Mouse (Mus musculus) gastrocnemius, postnatal 25 days (tissue): ENCODE results near the gene Gusb. TPM values are rescaled to one million over a fixed set of nuclear protein-coding genes. Genes with fewer than 3 reads are reported as not detected.
"Not testable (repeated sequence)": the region's sequence is repeated elsewhere in the genome, so short reads cannot be mapped to it uniquely, and the experiment has no call there.

Experiments used
- DNase-seq: peaks from one replicate; pipeline ENCODE4 v3.0.0; 2022
- long read RNA-seq, 2 experiments: library from polyadenylated mRNA; stranded (forward); transcript quantifications; one replicate each; pipeline ENCODE4 v2.0.0; 2021
- total RNA-seq, 2 experiments: library from RNA; stranded (reverse); gene quantifications; 1 replicate in 1 of 2; 2 replicates in 1 of 2; pipeline ENCODE4 v1.2.3; 2021

The Gusb gene
- total RNA-seq, result 10 to 100 TPM in 1 of 2 experiments, 1 to 10 TPM in 1; 9.2 to 14.7 TPM
- long read RNA-seq, experiment 1, transcript Gusb-201 (12 exons, 2,687 nt), result major isoform, 10 of 13 reads
- long read RNA-seq, experiment 1, partial matches to known transcripts, result 0 of 13 reads
- long read RNA-seq, experiment 1, other reads (novel, unspliced or antisense), result 2 of 13 reads
- long read RNA-seq, experiment 2, transcript Gusb-201 (12 exons, 2,687 nt), result major isoform, 13 of 16 reads
- long read RNA-seq, experiment 2, partial matches to known transcripts, result 1 of 16 reads
- long read RNA-seq, experiment 2, other reads (novel, unspliced or antisense), result 2 of 16 reads

DNA sequence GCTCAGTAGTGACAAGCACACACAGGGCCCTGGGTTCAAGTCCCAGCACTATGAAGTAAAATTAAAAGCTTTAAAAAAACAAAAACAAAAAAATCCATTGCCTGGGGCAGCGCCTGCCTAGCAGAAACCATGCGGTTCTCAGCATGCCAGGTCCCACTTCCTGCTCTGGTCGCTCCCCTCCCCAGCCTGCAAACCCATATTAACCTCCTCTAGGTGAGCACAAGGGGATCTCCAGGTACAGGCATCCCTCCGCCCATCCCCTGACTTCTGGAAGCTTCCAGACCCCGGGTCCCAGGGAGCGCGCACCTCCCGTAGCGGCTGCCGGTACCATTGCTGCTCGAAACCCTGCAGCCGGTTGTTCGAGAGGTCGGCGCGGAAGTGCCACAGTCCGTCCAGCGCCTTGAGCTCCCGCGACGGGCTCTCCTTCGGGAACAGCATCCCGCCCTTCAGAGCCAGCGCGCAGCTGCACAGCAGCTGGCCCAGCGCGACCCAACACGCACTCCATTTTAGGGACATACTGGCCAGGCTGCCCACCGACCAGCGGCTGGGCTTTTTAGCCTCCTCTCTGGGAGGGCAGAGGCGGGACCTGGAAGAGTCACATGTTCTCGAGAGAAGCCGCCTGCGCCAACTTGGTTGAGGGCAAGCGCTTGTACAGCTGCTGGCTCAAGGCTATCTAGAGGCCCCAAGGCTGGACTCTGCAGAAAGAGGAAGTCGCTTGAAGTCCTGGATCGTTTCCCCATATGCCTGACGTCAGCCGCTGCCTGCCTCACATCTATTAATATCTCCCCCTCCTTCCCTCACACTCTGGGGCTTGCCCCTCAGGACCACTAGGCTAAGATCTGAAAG, at the start of gene Gusb:
Gene Gusb, minus strand, starts transcription at position 749 of the 846 bp plus-strand sequence.
- peak; percentile 85 for DNase-seq

DNA sequence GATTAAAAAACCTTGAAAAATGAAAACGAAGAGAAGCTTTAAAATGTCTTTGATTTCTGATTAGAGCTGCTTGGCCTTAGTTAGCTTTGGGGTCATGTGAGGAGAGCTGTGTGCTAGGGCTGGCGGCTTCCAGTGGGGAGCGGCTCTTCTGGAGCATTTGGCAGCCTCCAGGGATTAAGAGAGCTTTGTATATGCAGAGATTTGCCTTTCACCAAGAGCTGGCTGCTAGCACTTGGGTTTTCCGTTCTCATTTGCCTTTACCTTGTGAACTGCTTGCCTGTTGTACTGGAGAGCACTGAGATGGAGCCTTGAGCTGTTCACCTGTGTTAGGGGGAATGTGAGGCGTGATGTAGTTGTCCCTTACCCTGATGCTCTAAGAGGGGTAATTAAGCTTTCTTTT, 49.7 kb upstream of the Gusb start:
- DNase-seq, result no peak

DNA sequence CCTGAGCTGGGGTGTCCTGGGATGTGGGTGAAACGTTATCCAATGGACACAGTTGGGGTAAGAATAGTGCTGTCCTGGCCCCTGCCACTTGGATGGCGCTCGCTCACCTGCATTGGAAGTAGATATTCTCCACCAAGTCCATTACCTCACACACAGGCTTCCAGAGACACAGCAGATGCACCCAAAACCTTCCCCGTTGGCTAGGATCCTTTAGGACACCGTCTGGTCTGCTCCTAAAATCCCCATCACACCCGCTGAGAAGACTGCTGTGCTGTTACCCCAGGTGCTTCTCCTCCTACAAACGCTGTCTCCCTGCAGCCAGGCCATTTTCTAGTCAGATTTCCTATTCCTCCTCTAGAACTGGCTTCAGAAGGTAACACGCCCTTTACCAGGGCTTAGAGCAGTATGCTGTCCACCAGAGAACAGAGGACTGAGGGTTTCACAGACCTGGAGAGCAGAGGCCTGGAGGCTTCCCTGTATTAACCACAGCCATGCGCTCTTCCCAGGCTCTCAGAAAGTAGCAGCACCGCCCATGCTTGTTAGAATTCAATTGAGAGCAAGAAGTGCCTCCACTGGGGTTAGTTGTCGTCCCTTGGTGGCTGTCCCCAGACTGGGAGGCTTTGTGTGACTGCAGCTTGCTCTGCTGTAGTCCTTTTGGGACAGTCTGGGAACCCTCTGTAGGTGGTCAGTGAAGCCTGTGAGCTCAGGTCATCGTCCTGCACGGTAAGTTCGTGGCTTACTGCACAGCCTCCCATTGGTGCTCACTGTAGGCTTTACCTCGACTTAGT, 48.4 kb upstream of the Gusb start:
- DNase-seq, result no peak

DNA sequence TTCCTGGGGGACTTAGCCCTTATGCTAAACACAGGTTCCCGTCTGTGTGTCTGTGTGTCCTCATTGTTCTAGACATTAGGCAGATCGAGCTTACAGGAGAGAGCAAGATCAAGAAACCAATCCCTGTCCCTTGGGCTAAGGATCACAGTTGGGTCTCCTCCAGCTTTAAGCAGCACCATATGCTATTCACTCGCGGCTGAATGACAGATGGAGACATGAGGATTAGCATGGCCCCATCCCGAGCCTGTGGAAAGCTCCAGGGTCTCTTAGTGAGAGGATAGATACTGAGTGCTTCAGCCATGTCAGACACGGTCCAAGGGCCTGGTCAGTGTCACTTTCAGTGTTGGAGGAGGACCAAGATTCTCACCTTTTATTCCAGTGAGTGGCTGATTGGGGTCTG, 47.6 kb upstream of the Gusb start:
- no peak for DNase-seq

DNA sequence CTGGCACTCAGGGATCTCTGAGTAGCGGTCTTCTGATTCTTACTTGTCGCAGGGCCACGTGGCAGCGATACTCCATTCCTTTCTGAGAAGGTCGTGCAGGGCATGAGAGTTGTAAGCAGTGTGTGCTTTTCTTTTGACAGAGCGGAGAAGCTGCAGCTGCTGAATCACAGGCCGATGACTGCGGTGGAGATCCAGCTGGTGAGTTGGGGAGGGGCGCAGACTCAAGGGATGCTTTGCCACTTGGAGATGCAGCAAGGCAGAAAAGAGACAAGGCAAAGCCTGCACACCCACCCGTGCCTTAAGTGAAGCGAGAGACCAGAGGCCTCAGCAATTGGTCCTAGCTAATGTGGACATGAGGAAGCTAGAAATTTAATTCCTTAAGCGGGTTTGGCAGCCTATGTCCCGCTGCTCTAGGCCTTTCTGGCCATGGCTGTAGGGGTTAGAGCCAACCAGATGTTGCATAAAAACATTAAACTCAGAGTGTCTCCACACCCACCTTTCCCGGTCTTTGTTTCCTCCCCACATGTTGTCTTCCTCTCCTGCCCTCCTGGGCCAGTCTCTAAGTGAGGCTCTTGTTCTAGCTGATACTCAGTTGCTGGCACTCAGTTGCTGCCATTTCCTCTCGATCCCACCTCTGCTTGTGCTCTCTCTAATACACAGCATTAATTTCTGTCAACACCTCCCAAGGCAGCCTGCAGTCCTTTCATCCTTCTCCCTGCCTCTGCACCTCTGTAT, 46.1 kb upstream of the Gusb start:
- DNase-seq, result peak; percentile 65

DNA sequence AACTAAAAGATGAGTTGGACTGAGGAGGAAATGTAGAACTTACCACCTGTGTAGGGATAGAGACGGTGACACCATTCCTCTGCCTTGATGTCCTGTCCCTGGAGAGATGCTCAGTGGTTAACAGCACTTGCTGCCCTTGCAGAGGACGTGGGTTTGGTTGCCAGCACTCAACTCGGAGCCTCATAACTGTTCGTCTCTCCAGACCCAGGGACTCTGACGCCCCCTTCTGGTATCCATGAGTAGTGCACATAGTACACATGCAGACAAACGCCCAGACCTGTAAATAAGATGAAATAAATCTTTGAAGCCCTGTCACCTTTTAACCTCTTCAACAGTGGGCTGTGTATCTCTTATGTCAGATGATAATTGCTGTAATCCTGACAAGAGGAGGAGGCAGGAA, 44.2 kb upstream of the Gusb start:
- DNase-seq, result no peak

DNA sequence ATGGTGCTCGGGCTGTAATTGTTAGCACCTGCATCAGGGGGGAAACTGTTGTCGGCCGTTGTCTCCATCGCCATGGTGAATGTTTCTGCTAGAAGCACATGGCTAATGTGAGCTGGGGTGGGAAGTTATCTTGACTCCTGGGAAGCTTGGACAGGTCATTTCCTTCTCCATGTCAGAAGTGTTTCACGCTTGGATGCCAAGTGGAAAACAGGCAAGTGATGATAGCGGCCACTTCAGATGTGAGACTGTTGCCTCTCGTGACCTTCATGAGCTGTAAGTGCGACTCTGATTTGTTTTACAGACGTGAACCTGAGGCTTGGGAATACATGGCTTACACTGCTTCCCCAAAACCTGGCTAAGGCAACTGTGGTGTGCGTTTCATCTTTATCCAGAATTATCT, 43.7 kb upstream of the Gusb start:
- DNase-seq, result no peak

DNA sequence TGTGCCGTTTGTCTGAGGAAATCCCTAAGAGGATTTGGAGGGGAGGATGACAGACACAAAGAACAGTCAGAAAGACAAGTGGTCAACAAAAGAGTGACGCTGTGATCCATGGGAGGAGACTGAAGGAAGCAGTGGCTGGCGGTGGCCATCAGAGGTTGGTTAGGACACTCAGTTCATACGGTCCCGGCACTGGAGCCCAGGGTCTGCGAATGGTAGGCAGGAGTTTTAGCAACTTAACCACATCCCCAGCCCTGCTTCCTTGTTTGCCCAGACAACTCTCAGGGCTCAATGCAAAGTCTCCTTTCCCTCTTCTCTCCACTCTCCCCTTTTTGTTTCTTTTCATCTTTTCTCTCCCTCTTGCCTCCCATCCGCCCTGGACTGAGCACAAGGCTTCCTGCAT, 43.3 kb upstream of the Gusb start:
- no peak for DNase-seq

DNA sequence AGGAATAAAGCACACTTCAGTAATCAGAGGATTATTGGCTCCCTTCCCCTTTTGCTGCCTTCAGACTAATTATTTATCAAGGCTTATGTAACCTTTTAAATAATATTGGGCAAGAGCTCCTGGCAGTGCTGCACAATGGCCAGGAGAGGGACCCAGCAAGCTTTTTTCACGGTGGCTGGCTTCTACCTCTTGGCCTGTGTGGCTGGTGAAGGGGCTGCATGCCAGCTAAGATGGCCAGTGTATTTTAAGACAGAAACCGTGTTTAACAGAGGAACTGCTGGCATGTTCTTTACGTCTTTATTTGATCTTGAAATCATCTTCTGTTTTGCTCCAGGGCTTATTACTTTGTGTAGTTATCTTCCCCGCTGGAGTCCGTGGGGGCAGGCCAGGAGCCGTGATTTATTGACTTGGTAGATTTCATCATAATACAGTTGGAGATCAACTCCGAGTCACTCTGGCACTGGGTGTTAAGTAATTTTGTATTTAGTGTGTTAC, 41.4 kb upstream of the Gusb start:
- peak; percentile 71 for DNase-seq

DNA sequence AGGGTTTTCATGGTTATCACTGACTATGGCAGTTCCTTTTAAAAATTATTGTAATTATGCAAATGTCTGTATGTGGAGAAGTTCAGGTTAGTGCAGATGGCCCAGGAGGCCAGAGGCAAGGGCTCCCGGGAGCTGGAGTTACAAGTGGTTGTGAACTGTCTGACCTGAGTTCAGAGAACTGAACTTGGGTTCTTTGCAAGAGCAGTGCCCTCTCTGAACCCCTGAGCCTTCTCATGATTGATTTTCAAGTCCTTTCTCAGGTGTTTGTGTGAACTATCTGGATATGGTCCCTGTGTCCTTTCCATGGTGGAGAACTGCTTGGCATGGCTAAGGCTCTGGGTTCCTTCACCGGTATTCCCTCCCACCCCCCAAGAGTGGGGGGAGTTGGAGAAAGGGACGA, 40.9 kb upstream of the Gusb start:
- no peak for DNase-seq

DNA sequence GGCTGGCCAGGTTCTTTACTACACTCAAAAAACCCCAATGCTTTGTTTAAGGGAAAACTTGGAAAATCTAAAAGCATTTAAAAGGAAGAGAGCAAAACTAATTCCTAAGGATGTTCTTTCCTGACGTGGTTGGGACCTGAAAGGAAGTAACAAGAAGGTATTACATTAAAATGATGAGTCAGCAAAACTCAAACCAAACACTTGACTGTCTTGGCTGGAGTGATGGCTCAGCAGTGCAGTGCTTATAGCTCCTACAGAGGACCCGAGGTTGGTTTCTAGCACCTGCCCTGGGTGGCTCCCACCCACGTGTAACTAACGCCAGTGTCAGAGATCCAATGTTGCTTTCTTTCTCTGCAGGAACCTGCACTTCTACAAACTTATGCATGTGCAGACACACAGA, 38.4 kb upstream of the Gusb start:
- no peak for DNase-seq

DNA sequence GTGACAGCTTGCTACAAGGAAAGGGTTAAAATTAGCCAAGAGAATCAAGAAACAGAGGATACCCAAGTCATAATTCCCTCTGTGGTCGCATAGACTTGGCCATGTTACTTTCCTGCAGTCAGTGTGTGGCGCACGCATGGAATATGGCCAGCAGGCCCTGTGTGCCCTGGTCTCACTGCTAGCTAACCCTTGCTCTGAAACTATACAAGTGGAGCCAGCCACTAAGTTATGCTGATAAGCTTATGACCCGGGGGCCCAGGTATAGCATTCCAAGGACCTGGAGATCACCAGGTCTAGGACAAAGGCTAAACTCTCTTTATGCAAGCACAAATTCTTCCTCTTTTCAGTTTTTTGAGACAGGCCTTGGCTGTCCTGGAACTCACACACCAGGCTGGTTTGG, 37.9 kb upstream of the Gusb start:
- DNase-seq, result no peak

DNA sequence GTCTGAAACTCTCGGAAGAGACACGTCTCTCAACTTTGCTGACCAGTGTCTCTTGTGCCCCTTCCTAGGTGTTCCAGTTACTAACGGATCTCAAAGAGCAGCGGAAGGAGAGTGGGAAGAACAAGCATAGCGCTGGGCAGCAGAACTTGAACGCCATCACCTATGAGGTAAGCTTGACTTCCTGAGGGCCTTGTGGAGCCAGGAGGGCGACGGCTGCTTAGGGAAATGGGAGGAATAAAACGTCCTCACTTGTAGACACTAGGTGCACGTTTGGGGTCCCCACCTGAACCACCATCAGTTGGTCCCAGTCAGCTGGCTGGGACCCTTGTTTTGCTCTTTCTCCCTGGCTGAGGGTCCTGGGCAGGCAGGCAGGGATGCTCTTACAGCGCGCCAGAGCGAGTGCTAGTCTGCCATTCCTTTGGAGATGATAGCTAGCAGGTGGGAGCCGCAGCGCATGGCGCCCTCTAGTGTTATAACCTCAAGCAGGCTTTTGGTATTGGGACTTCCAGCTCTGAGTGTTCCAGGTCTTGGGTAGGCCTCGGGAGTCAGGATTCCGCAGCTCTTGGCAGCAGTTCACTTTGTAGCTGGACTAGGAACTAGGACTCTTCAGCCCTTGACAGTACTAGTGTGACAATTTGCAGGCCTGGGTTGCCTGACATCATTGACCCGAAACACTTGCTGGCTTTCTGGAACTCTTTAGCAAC, 35.1 kb upstream of the Gusb start:
- DNase-seq, result peak; percentile 51

DNA sequence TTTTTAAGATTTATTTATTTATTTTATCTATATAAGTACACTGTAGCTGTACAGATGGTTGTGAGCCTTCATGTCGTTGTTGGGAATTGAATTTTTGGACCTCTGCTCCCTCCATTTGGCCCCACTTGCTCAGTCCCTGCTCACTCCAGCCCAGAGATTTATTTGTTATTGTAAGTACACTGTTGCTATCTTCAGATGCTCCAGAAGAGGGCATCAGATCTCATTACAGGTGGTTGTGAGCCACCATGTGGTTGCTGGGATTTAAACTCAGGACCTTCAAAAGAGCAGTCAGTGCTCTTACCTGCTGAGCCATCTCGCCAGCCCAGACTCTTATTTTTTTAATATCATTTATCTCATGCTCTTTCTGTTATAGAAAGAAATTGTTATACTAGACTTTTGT, 33.5 kb upstream of the Gusb start:
- DNase-seq, result not testable (repeated sequence)

DNA sequence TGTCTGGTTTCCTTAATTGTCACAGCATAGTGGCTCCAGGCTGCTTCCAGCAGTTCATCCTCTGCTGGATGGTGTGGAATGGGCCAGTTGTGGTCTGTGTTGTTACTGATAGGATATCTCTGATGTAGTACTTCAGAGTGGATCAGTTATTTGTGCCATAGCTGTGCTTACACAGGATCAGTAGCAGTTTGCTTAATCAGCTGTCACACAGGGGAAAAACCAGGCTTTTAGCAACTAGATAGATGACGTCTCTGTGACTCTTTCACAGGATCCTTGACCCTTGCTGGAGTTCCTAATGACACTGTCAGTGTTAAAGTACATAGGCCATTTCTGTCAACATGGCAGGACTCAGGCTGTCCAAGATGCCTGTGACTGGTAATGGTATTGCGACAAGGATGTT, 31.0 kb upstream of the Gusb start:
- DNase-seq, result no peak

DNA sequence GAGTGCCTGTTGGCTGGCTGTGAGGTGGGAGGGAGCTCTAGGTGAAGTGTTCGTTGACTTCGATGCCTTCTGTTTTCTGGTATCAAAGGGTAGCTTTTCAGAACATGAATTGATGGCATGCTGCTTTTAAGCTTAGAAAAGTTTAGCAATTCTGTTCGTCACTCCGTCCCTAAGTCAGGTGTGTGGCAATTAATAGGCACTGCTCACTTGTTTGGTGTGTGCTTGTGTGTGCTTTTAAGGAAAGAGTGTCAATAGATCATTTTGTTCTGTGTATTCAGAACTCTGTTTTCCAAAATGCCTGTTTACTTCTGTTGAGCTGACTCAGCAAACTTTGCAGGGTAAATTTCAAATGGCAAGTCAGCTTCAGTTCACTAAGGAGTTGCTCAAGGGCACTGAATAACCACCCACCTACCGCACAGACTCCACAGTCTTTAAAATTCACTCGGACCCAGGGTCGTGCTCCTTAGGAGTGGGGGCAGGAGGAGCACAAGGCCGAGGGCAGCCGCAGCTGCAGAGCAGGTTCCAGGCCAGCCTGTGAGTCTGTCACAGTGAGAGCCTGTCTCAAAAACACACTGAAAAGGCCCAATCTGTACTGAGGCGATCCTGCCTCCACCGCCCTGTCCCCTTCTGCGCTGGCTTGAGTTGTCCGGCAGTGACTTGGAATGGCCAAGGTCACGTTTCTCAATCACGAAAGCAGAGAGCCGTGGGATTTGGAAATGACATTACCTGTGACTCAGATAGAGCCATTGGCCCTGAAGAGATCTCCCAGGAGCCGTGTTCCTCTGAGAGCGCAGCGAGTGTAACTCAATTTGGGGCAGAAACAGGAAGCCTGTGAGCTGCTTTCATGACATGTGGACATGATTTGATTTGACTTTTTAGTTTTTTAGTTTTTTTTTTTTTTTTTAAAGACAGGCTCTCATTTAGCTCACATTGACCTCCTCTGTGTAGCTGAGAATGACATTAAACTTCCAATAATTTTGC, 28.9 kb upstream of the Gusb start:
- DNase-seq, result no peak

DNA sequence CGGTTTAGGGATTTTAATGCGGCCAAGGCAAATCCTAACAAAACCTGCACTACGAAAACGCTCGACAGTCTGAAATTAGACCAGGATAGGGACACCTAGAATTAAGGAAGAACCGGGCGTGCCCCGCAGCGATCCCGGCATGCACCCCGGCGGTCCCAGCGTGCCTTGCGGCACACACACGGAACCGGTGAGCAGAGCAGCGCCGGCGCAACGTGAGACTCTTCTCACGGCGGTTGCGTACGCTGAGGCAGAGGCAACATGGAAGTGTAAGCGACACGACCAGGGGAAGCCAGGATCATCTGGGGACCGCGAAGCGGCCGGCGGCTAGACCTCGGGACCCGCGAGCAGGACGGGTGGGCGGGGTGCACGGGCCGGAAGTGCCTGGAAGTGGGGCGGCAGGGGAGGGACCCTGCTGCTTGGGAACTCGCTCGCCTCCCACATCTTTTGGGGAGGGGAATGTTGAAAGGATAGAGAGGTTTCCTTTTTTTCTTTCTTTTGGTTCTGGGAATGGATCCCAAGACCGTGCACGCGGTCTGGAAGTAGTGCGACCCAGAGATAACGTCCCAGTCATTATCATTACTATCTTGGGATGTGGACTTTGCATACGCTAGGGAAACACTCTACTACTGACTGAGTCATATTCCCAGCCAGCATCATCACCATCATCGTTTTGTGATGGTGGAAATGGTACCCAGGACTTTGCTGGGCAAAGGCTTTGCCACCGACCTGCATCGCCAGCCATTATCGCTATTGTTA, 26.5 kb upstream of the Gusb start, which contains the start of the genes Asl and Crcp:
Gene Asl, minus strand, starts transcription at position 106 of the 756 bp plus-strand sequence.
Gene Crcp, plus strand, starts transcription at position 149 of the 756 bp plus-strand sequence.
- peak; percentile 79 for DNase-seq

DNA sequence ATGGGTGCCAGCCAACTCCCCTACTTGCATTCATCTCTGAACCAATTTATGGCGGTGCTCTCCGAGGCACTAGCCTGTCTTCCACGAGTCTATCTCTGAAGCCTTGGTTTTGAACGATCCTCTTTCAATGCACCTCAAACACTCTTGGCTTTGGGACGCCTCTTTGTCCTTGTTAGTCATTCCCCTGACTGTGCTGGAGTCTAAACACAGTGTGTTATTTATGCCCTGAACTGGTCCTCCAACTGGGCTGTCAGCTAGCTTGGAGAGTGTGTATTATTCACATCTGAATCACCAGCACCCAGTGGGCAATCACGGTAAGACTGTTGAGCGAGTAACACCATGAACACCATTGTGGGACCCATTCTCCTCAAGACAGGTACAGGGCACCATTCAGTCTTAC, 24.8 kb upstream of the Gusb start:
- no peak for DNase-seq

DNA sequence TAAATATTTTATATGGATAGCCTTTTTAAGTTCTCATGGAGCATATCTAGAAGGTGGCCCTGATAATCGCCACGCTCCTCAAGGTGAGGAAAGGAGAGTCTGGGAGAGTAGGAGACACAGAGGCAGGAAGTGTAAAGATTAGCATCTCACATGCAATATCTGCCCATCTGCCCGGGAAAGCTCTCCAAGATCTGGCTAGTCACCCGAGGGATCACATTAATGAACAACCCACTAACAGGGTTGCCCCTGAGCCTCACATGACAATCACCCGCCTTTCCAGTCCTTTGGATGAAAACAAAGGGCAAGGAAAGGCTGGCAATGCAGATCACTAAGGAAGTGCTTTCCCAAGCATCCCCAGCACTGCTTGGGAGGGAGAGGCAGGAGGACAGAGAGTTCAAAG, 24.3 kb upstream of the Gusb start:
- no peak for DNase-seq
